15 mouse cellular contexts compared by ENCODE assay signal in the genomic region with DNA sequence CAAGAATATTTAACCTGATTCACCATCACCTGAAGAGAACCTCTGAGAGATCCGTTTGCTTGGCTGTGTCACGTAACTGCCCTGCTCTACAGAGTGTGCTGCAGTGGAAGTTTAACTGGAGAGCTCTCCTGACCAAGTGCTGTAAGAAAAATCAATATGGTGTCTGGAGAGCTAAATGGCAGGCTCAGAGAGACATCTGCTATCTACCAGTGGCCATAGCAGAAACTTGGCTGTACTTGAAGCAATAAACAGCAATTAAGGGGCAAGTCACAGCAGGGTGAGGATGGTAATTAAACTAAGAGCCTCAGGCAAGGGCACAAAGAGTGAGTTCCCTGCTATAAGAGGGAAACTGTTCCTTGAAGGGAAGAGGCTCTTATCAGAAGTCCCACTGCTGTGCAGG. TPM values are rescaled to one million over a fixed set of nuclear protein-coding genes. Genes with fewer than 3 reads are reported as not detected.
DNase-seq lines count a peak whose midpoint lies in the region; ATAC-seq lines count a peak whose summit lies in the region.
"Had no signal": no experiment of that assay in that cellular context is flagged by ENCODE, and none has a peak within 500 bp of the region (broad histone marks: within the 10 kb centered on the region; RNA-seq: fewer than 3 reads in every experiment).

No protein-coding gene starts in this region.

- no peak overlapping the region for H3K27ac ChIP-seq in forebrain, embryonic 15.5 days (replicated peaks)
- H3K27ac ChIP-seq in forebrain, embryonic 10.5 days = no peak overlapping the region
- no peak overlapping the region for H3K27ac ChIP-seq in liver, embryonic 16.5 days (ENCODE audit: low read length)
- H3K27ac ChIP-seq in midbrain, embryonic 14.5 days (replicated peaks; ENCODE audit: low read depth, low read length) = no peak overlapping the region
- H3K27ac ChIP-seq: heart, embryonic 13.5 days; liver, embryonic 15.5 days; midbrain, embryonic 12.5 days had no signal

- no peak overlapping the region for H3K4me2 ChIP-seq in forebrain, embryonic 15.5 days (replicated peaks)
- no peak overlapping the region for H3K4me2 ChIP-seq in liver, embryonic 16.5 days (ENCODE audit: low read depth, low read length)
- no peak overlapping the region for H3K4me2 ChIP-seq in midbrain, embryonic 14.5 days (ENCODE audit: low read length)
- H3K4me2 ChIP-seq: heart, embryonic 13.5 days; liver, embryonic 15.5 days; midbrain, embryonic 12.5 days had no signal

- no peaks in the 10 kb centered on the region for H3K27me3 ChIP-seq in forebrain, embryonic 15.5 days
- no peaks in the 10 kb centered on the region for H3K27me3 ChIP-seq in forebrain, embryonic 10.5 days (ENCODE audit: poor library complexity, severe bottlenecking)
- H3K27me3 ChIP-seq in liver, embryonic 16.5 days (ENCODE audit: control insufficient read depth, insufficient read depth, low read depth, low read length) = no peaks in the 10 kb centered on the region
- H3K27me3 ChIP-seq in midbrain, embryonic 14.5 days (ENCODE audit: control insufficient read depth, insufficient read depth, low read length) = no peaks in the 10 kb centered on the region
- H3K27me3 ChIP-seq: heart, embryonic 13.5 days; liver, embryonic 15.5 days; midbrain, embryonic 12.5 days had no signal

- no peak for DNase-seq in forebrain, embryonic 10.5 days (ENCODE audit: extremely low spot score, low spot score)
- DNase-seq in liver = no peak
- peak; percentile 76 for DNase-seq in forelimb bud, embryonic 11.5 days (ENCODE audit: low read depth, low spot score)
- DNase-seq in midbrain, embryonic 14.5 days = peak; percentile 16
- DNase-seq in Muller cell, postnatal 12 days (ENCODE audit: inconsistent ontology term) = no peak
- DNase-seq: adrenal gland, postnatal 10 days; heart, postnatal 4 days; kidney, adult 2 months; kidney, postnatal 36 days had no signal

- no peak overlapping the region for H3K4me3 ChIP-seq in forebrain, embryonic 15.5 days
- no peak overlapping the region for H3K4me3 ChIP-seq in forebrain, embryonic 10.5 days
- H3K4me3 ChIP-seq in liver, embryonic 16.5 days (ENCODE audit: low read depth, low read length) = no peak overlapping the region
- H3K4me3 ChIP-seq in midbrain, embryonic 14.5 days (replicated peaks; ENCODE audit: low read depth, low read length) = no peak overlapping the region
- H3K4me3 ChIP-seq: heart, embryonic 13.5 days; liver, embryonic 15.5 days; midbrain, embryonic 12.5 days had no signal

- no peak overlapping the region for H3K9ac ChIP-seq in forebrain, embryonic 15.5 days (replicated peaks)
- no peak overlapping the region for H3K9ac ChIP-seq in liver, embryonic 16.5 days (ENCODE audit: low read depth, low read length)
- no peak overlapping the region for H3K9ac ChIP-seq in midbrain, embryonic 14.5 days (replicated peaks; ENCODE audit: low read length)
- H3K9ac ChIP-seq: heart, embryonic 13.5 days; liver, embryonic 15.5 days; midbrain, embryonic 12.5 days had no signal

- H3K9me3 ChIP-seq in forebrain, embryonic 15.5 days = no peaks in the 10 kb centered on the region
- no peaks in the 10 kb centered on the region for H3K9me3 ChIP-seq in forebrain, embryonic 10.5 days
- H3K9me3 ChIP-seq in liver, embryonic 16.5 days (replicated peaks; ENCODE audit: control insufficient read depth, low read length) = no peaks in the 10 kb centered on the region
- H3K9me3 ChIP-seq in midbrain, embryonic 14.5 days (ENCODE audit: control insufficient read depth, low read length) = no peaks in the 10 kb centered on the region
- H3K9me3 ChIP-seq: G1E; heart, embryonic 13.5 days; liver, embryonic 15.5 days; midbrain, embryonic 12.5 days had no signal

- peak; percentile 42 for ATAC-seq in forebrain, embryonic 15.5 days (replicated peaks)
- ATAC-seq in liver, embryonic 16.5 days (ENCODE audit: low read depth) = peak; percentile 41; the same call in 1 of the 2 replicates
- no peak for ATAC-seq in midbrain, embryonic 14.5 days (ENCODE audit: low FRiP score, low TSS enrichment)

- H3K4me1 ChIP-seq in forebrain, embryonic 15.5 days = peaks cover 3% of the 10 kb centered on the region; the same call in 1 of the 2 replicates
- H3K4me1 ChIP-seq in forebrain, embryonic 10.5 days = 0 out of 2 replicates have a peak, but pooled peaks cover 3% of the 10 kb centered on the region
- no peaks in the 10 kb centered on the region for H3K4me1 ChIP-seq in liver, embryonic 16.5 days (ENCODE audit: control insufficient read depth, low read depth, low read length)
- H3K4me1 ChIP-seq in midbrain, embryonic 14.5 days (ENCODE audit: control insufficient read depth, insufficient read depth, low read length) = no peaks in the 10 kb centered on the region
- H3K4me1 ChIP-seq: midbrain, embryonic 12.5 days had no signal

- WGBS in forebrain, embryonic 15.5 days = 74% methylated on average over 2 of the region's 2 CpGs
- WGBS in forebrain, embryonic 10.5 days = 88% methylated on average over 2 of the region's 2 CpGs
- 70% methylated on average over 2 of the region's 2 CpGs for WGBS in liver, embryonic 16.5 days (ENCODE audit: insufficient replicate concordance)
- 87% methylated on average over 2 of the region's 2 CpGs for WGBS in midbrain, embryonic 14.5 days

- no peaks in the 10 kb centered on the region for H3K36me3 ChIP-seq in forebrain, embryonic 15.5 days
- no peaks in the 10 kb centered on the region for H3K36me3 ChIP-seq in forebrain, embryonic 10.5 days (replicated peaks)
- no peaks in the 10 kb centered on the region for H3K36me3 ChIP-seq in liver, embryonic 16.5 days (ENCODE audit: control insufficient read depth, insufficient read depth)
- no peaks in the 10 kb centered on the region for H3K36me3 ChIP-seq in midbrain, embryonic 14.5 days (ENCODE audit: control insufficient read depth, insufficient read depth, low read length)
- H3K36me3 ChIP-seq: G1E; heart, embryonic 13.5 days; liver, embryonic 15.5 days; midbrain, embryonic 12.5 days had no signal

RNA-seq across cellular contexts. Expression of a gene that starts 9.3 kb away (rescaled TPM):
- polyA plus RNA-seq in forebrain, embryonic 15.5 days (2015; fragmentation: Nextera tagmentation; extraction: Ambion mirVana) = 0.91 and 1.8 TPM in 2 replicates
- polyA plus RNA-seq in forebrain, embryonic 10.5 days (2016; fragmentation: Nextera tagmentation; extraction: Ambion mirVana) = 0.31 and 0.37 TPM in 2 replicates
- polyA plus RNA-seq in liver, embryonic 16.5 days (2015; fragmentation: Nextera tagmentation; extraction: Ambion mirVana) = 3.0 and 3.4 TPM in 2 replicates
- 0.55 and 4.2 TPM in 2 replicates for polyA plus RNA-seq in midbrain, embryonic 14.5 days (2014; fragmentation: Nextera tagmentation; extraction: Ambion mirVana)
- polyA plus RNA-seq: G1E had no signal

Comparison
In these comparisons a context has a peak if more than half of its experiments do, and no peak if none do; other contexts are left out.
1. DNase-seq: peak in forelimb bud, embryonic 11.5 days (single experiment) and midbrain, embryonic 14.5 days (single experiment); none in forebrain, embryonic 10.5 days (single experiment), liver (single experiment) and Muller cell, postnatal 12 days (single experiment).